Mouse (Mus musculus): ENCODE results near the gene Hemk1.

The Hemk1 gene

GRCm38 (mm10) chr9:107338172-107338883 lies at the start of gene Hemk1:
Gene Hemk1, minus strand, starts transcription at chr9:107338350.
- DNase-seq (ENCODE audit: low spot score) = peak; percentile 81

GRCm38 (mm10) chr9:107387708-107388107 lies 49.6 kb upstream of the Hemk1 start:
- DNase-seq (ENCODE audit: low spot score) = peak; percentile 40

GRCm38 (mm10) chr9:107386722-107387121 lies 48.6 kb upstream of the Hemk1 start:
- no peak for DNase-seq (ENCODE audit: low spot score)

- DNase-seq (ENCODE audit: low spot score) = no peak
These were observed 46.2 kb upstream of the Hemk1 start for GRCm38 (mm10) chr9:107384396-107384795.

GRCm38 (mm10) chr9:107381723-107382122 lies 43.6 kb upstream of the Hemk1 start:
- no peak for DNase-seq (ENCODE audit: low spot score)

GRCm38 (mm10) chr9:107377961-107378512 lies 39.9 kb upstream of the Hemk1 start:
- no peak for DNase-seq (ENCODE audit: low spot score)

- DNase-seq (ENCODE audit: low spot score) = no peak
These were observed 37.3 kb upstream of the Hemk1 start for GRCm38 (mm10) chr9:107375451-107375850.

GRCm38 (mm10) chr9:107374623-107375022 lies 36.5 kb upstream of the Hemk1 start:
- no peak for DNase-seq (ENCODE audit: low spot score)

- no peak for DNase-seq (ENCODE audit: low spot score)
These were observed 34.3 kb upstream of the Hemk1 start for GRCm38 (mm10) chr9:107372441-107372840.

GRCm38 (mm10) chr9:107370106-107370463 lies 31.9 kb upstream of the Hemk1 start:
- DNase-seq (ENCODE audit: low spot score) = no peak

- DNase-seq (ENCODE audit: low spot score) = no peak
These were observed 31.3 kb upstream of the Hemk1 start for GRCm38 (mm10) chr9:107369270-107370105.

GRCm38 (mm10) chr9:107368302-107368701 lies 30.2 kb upstream of the Hemk1 start:
- DNase-seq (ENCODE audit: low spot score) = no peak

- DNase-seq (ENCODE audit: low spot score) = peak; percentile 59
These were observed 28.5 kb upstream of the Hemk1 start for GRCm38 (mm10) chr9:107366644-107367043.

- no peak for DNase-seq (ENCODE audit: low spot score)
These were observed 22.8 kb upstream of the Hemk1 start for GRCm38 (mm10) chr9:107360989-107361388.

GRCm38 (mm10) chr9:107357651-107358050 lies 19.5 kb upstream of the Hemk1 start:
- DNase-seq (ENCODE audit: low spot score) = peak; percentile 76

- peak; percentile 73 for DNase-seq (ENCODE audit: low spot score)
These were observed 18.0 kb upstream of the Hemk1 start for GRCm38 (mm10) chr9:107355870-107356765.

GRCm38 (mm10) chr9:107354826-107355225 lies 16.7 kb upstream of the Hemk1 start:
- DNase-seq (ENCODE audit: low spot score) = no peak

- DNase-seq (ENCODE audit: low spot score) = no peak
These were observed 11.2 kb upstream of the Hemk1 start for GRCm38 (mm10) chr9:107349321-107349720.

GRCm38 (mm10) chr9:107347586-107348183 lies 9.5 kb upstream of the Hemk1 start:
- no peak for DNase-seq (ENCODE audit: low spot score)

- DNase-seq (ENCODE audit: low spot score) = no peak
These were observed 7.9 kb upstream of the Hemk1 start for GRCm38 (mm10) chr9:107346081-107346480.

GRCm38 (mm10) chr9:107344027-107344426 lies 5.9 kb upstream of the Hemk1 start:
- no peak for DNase-seq (ENCODE audit: low spot score)
